Mouse (Mus musculus): Measurements from ENCODE around the gene Ttn. TPM values are rescaled to one million over a fixed set of nuclear protein-coding genes. Genes with fewer than 3 reads are reported as not detected.

Gene Ttn
- polyA plus RNA-seq (2015; fragmentation: Nextera tagmentation; extraction: Ambion mirVana): 0.04 and 0.25 TPM in 2 replicates

GRCm38 (mm10) chr2:76982391-76983145 lies at the start of gene Ttn:
Gene Ttn (minus strand): TSS chr2:76982547.

DNA sequence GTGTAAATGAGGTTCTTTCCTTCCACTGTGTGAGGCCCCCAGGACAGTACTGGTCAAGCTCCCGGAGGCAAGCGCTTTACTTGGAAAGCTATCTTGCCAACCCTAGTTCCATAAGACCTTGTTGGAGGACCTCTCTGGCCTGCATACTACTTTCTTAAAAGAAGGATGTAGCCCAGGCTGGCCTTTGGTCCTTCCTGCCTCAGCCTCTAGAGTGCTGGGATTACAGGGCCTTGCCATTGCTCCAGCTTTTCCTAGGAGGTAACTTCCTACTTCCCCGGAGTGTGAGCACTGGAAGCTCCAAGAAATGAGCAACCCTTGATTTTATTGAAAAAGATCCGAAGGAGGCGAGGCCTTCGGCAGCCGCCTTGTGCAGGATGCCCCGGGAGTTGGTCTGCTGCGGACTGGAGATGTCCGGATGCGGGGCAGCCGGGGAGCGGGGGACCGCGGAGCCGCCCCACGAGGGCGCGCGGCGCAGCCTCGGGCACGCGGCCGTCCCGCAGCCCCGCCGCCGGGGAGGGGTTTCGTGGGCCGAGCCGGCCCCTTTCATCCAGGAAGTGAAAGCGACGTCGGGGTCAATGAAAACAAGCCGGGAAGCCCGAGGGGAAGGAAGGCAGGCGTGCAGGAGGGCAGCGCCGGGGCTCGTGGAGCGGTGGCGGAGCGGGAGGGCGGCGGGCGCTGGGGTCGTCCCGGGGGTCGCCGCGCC lies 307.5 kb downstream of the Ttn start, which contains the start of gene Plekha3:
Gene Plekha3, plus strand, starts transcription at position 557 of the 703 bp plus-strand sequence.

DNA sequence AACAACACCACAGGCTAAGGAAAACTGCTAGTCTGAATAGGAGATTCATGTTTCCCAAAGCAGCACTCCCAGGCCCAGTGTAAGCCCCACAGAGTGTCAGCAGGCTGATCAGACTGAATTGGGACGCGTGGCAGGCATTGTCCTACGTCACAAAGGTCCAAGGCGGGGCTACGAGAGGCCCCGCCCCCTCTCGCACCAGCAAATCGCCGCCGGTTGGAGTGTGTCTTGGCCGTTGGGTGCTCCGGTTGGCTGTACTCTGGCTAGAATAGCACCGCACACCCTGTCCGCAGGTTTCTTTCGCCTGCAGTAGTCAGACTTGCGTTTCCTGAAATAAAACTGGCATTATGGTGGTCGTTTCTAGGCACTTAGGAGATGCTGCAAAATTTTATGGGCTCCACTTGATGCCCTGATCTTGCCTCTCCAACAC lies 309.4 kb downstream of the Ttn start, which contains the start of gene Fkbp7:
Gene Fkbp7, minus strand, starts transcription at position 151 of the 427 bp plus-strand sequence.

Other genes with a start within 250 kb of the Ttn start
- gene Ccdc141, start 188.1 kb upstream of the Ttn start, polyA plus RNA-seq (2015; fragmentation: Nextera tagmentation; extraction: Ambion mirVana): 2.2 and 3.0 TPM in 2 replicates

Measured in spleen, postnatal 0 days (tissue).